Mouse (Mus musculus) gastrocnemius, adult 2 months (tissue): ENCODE data around the gene 0610030E20Rik. TPM values are rescaled to one million over a fixed set of nuclear protein-coding genes. Genes with fewer than 3 reads are reported as not detected.
A peak's percentile ranks its signal among the peaks of the same experiment; 100 is the strongest.

Source experiments
- DNase-seq: peaks from one replicate; pipeline ENCODE4 v3.0.0; 2022
- H3K27ac ChIP-seq: fragments of 200-600 bp; 2 replicates; pipeline ENCODE4 v1.8.1; 2022; ENCODE audit warnings: mild to moderate bottlenecking
- H3K4me3 ChIP-seq: fragments of 200-600 bp; 2 replicates; pipeline ENCODE4 v1.8.1; 2022; ENCODE audit warnings: mild to moderate bottlenecking, moderate library complexity
- CTCF ChIP-seq: fragments of 200-600 bp; IDR thresholded peaks from 2 replicates; pipeline ENCODE4 v1.8.1; 2022; ENCODE audit warnings: antibody characterized with exemption, mild to moderate bottlenecking, moderate library complexity
- intact Hi-C: fragments of 180-260 bp; cut with DNase I; formaldehyde crosslinking; loops from one replicate; pipeline ENCODE4 v1.15.1; 2025
- total RNA-seq, 2 experiments: library from RNA; stranded (reverse); gene quantifications; 2 replicates each; pipeline ENCODE4 v1.2.3; 2021

0610030E20Rik gene
- total RNA-seq, 2 experiments from 2014 or later, result 10.1 to 11.7 TPM

GRCm38 (mm10) chr6:72323786-72324508 lies 23.2 kb upstream of the 0610030E20Rik start:
- Histone ChIP-seq H3K27ac (no peak overlapping the region), H3K4me3 (no peak overlapping the region)
- TF ChIP-seq CTCF, result no peak
- DNase-seq, result no peak
- intact Hi-C loops, result loop anchor here (10.0 kb wide), 1 partner anchor 399 kb away; no protein-coding TSS in a partner anchor

DNA sequence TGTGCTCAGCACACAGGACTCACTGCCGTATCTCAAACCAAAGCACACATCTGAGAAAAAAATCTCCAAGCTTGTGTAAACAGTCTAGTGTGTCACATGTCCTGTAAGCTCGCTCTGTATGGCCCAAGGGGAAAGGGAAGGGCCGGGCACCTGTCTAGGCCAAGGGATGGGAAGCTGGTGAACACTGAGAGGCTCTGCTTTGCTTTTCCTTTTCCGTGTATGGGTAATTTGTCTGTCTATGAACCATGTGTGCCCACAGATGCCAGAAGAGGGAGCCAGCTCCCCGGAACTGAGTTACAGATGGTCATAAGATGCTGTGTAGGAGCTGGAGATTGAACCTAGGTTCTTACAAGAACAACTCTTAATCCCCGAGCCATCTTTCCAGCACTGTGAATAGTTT lies 20.8 kb upstream of the 0610030E20Rik start:
- DNase-seq, result peak; percentile 43
- Histone ChIP-seq H3K4me3 (no peak overlapping the region), H3K27ac (no peak overlapping the region)
- intact Hi-C loops, result loop anchor here (10.0 kb wide), 1 partner anchor 401 kb away; no protein-coding TSS in a partner anchor
- peak; percentile 55 for TF ChIP-seq CTCF

DNA sequence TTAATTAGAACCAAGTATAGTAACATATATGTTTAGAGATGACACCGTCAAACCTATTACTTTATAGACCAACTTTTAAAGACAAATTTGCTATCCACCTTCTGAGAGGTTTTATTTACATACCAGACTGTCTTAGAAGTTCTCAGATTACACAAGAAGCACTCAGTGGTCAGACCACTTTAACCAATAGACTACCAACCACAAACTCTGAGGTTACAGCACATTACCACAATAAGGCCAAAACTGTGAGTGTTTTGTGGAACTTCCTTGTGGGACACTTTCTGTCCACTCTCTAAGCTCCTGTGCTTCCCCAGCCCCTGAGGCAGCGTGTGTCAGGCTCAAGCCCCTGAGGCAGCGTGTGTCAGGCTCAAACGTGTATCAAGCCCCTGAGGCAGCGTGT lies 18.1 kb upstream of the 0610030E20Rik start:
- Histone ChIP-seq H3K4me3 (no peak overlapping the region), H3K27ac (no peak overlapping the region)
- TF ChIP-seq CTCF, result no peak
- no peak for DNase-seq
- intact Hi-C loops, result loop anchor here (10.0 kb wide), 1 partner anchor 404 kb away; no protein-coding TSS in a partner anchor

GRCm38 (mm10) chr6:72330133-72330532 lies 17.0 kb upstream of the 0610030E20Rik start:
- DNase-seq, result no peak
- H3K27ac ChIP-seq, result no peak overlapping the region
- TF ChIP-seq CTCF, result no peak
- H3K4me3 ChIP-seq, result no peak overlapping the region
- intact Hi-C loops, result no loop called here

DNA sequence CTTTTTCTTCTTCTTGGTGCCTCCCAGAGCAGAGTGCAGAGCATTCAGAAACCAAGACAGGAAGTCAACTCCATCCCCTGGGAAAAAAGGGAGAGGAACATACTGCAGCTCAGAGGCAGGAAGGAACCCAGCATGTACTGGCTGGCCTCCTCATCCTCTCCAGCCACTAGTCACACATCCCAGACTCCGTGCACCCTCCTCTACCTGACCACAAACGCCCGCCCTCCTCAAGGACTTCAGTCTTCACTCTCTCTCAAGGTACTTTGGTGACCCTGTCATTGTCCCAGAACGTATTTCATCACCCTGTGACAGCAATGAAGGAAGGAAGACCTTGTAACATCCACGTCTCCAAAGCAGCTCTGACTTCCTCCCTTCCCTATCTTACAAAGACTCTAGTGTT lies 14.0 kb upstream of the 0610030E20Rik start:
- Histone ChIP-seq H3K4me3 (no peak overlapping the region), H3K27ac (0 out of 2 replicates have a peak overlapping the region, but pooled peaks have one; percentile 24)
- intact Hi-C loops, result no loop called here
- DNase-seq, result no peak
- no peak for TF ChIP-seq CTCF

GRCm38 (mm10) chr6:72340481-72340880 lies 6.6 kb upstream of the 0610030E20Rik start:
- no peak for TF ChIP-seq CTCF
- no peak overlapping the region for H3K4me3 ChIP-seq
- no peak for DNase-seq
- no peak overlapping the region for H3K27ac ChIP-seq
- intact Hi-C loops, result no loop called here

- TF ChIP-seq CTCF, result no peak
- intact Hi-C loops, result no loop called here
- H3K27ac ChIP-seq, result peak overlapping the region; percentile 97
- DNase-seq, result no peak
- H3K4me3 ChIP-seq, result peak overlapping the region; percentile 85
Measured at GRCm38 (mm10) chr6:72344396-72345073, 2.6 kb upstream of the 0610030E20Rik start.

- H3K27ac ChIP-seq, result peak within 1 kb of the TSS; percentile 97
- DNase-seq, result peak; percentile 95
- intact Hi-C loops, result no loop called here
- no peak; the same call in 1 of the 2 replicates for TF ChIP-seq CTCF
- peak within 1 kb of the TSS; percentile 85 for H3K4me3 ChIP-seq
Measured at GRCm38 (mm10) chr6:72345074-72345567, 2.0 kb upstream of the 0610030E20Rik start, which contains the start of gene Usp39. Usp39 (minus strand) TSS chr6:72345184.

DNA sequence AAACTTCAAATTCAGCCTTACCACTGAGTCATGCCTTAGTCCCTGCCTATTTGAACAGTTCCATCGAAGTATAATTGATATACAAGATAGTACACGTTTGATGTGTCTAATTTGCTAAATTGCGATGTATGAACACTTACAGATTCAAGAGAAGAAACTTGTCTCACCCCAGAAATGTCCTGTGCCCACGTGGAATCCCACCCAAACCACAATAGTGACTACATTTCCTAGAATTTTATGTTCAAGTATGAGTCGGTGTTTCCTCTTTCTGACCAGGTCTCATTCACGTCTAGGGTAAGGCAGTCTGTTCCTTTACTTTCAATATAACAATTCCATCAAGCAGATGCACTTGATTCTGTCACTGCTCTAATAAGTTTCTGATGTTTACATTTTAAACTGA lies 1.5 kb upstream of the 0610030E20Rik start:
- DNase-seq, result no peak
- intact Hi-C loops, result no loop called here
- TF ChIP-seq CTCF, result no peak
- Histone ChIP-seq H3K4me3 (peak overlapping the region; percentile 85), H3K27ac (peak overlapping the region; percentile 97)

DNA sequence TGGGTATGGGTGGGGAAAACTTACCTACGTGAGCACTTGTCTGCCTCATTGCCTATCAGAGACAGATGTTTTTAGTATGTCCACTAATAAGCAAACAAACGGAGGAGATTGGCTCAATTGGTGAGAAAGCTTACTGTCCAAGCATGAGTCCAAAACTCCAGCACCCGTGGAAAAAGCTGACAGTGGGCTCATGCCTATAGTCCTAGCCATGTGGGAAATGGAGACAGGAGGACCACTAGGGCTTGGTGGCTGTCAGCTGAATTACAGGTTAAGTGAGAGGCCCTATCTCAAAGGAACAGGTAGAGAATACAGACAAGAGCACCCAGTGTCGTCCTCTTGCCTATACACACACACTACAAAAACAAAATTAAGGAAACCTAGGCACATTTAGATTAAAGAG lies 856 bp upstream of the 0610030E20Rik start:
- Histone ChIP-seq H3K4me3 (peak overlapping the region; percentile 80), H3K27ac (peak overlapping the region; percentile 97)
- intact Hi-C loops, result no loop called here
- TF ChIP-seq CTCF, result no peak
- DNase-seq, result no peak

DNA sequence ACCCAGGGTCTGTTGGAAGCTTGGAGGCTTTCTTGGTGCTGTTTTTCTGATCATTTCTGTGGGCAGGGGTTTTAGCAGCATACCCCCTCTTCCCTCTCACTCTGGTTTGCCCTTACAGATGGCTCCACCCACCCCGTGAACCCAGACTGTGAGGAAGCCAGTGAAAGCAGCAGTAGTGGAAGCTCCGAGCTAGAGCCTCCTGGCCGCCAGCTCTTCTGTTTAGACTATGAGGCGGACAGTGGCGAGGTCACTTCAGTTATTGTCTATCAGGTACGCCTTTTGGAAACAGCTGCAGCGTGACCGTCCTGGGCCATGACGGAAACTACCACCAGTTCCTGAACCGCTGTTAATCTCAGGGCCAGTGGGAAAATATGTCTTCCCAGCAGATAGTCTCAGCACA lies 1.3 kb downstream of the 0610030E20Rik start:
- H3K27ac ChIP-seq, result peak overlapping the region; percentile 97
- intact Hi-C loops, result no loop called here
- DNase-seq, result peak; percentile 13
- no peak for TF ChIP-seq CTCF
- peak overlapping the region; percentile 80 for H3K4me3 ChIP-seq

GRCm38 (mm10) chr6:72350214-72350613 lies 3.1 kb downstream of the 0610030E20Rik start:
- TF ChIP-seq CTCF, result no peak
- intact Hi-C loops, result no loop called here
- Histone ChIP-seq H3K4me3 (no peak overlapping the region), H3K27ac (peak overlapping the region; percentile 66; the same call in 1 of the 2 replicates)
- DNase-seq, result no peak
